8 mouse cellular contexts compared by ENCODE assay signal in genomic region chr5:66675983-66676382, GRCm38 (mm10). TPM values are rescaled to one million over a fixed set of nuclear protein-coding genes. Genes with fewer than 3 reads are reported as not detected.
DNase-seq lines count a peak whose midpoint lies in the region; ATAC-seq and TF ChIP-seq lines count a peak whose summit lies in the region.

Gene Uchl1, plus strand, starts transcription at chr5:66676091.

- under 1% methylated on average over 20 of the region's 20 CpGs for WGBS in kidney, adult 2 months
- under 1% methylated on average over 20 of the region's 20 CpGs for WGBS in midbrain, embryonic 14.5 days

- peak within 1 kb of the TSS; percentile 81 for H3K4me2 ChIP-seq in midbrain, embryonic 14.5 days (ENCODE audit: low read length)

- peak within 1 kb of the TSS; percentile 95 for H3K9ac ChIP-seq in midbrain, embryonic 14.5 days (replicated peaks; ENCODE audit: low read length)

- H3K27me3 ChIP-seq in kidney, adult 2 months (replicated peaks; ENCODE audit: control insufficient read depth, insufficient read depth, low read length), result no peaks in the 10 kb centered on the region; the same call in 1 of the 2 replicates
- H3K27me3 ChIP-seq in midbrain, embryonic 14.5 days (ENCODE audit: control insufficient read depth, insufficient read depth, low read length), result no peaks in the 10 kb centered on the region

- TF ChIP-seq CTCF in kidney, adult 2 months (conservative IDR thresholded peaks at IDR 0.05; ENCODE audit: insufficient read depth, insufficient read length, low read depth, low read length), result no peak

- H3K27ac ChIP-seq in kidney, adult 2 months (ENCODE audit: insufficient read depth, low read depth, low read length), result no peak within 1 kb of the TSS
- H3K27ac ChIP-seq in midbrain, embryonic 14.5 days (replicated peaks; ENCODE audit: low read depth, low read length), result peak within 1 kb of the TSS; percentile 83

- intact Hi-C loops in left cerebral cortex, postnatal 4 days (cut with DNase I), result loop anchor here (2.0 kb wide), 1 partner anchor 289 kb away; no protein-coding TSS in a partner anchor

- peak within 1 kb of the TSS; percentile 45 for H3K4me3 ChIP-seq in kidney, adult 2 months (ENCODE audit: insufficient read depth, low read depth, low read length)
- peak within 1 kb of the TSS; percentile 87 for H3K4me3 ChIP-seq in midbrain, embryonic 14.5 days (replicated peaks; ENCODE audit: low read depth, low read length)

- no peaks in the 10 kb centered on the region for H3K4me1 ChIP-seq in kidney, adult 2 months (ENCODE audit: control insufficient read depth, insufficient read depth, low read length)
- peaks cover 28% of the 10 kb centered on the region for H3K4me1 ChIP-seq in midbrain, embryonic 14.5 days (ENCODE audit: control insufficient read depth, insufficient read depth, low read length)

- TF ChIP-seq POLR2A in kidney, adult 2 months (IDR thresholded peaks at IDR 0.05; ENCODE audit: low read depth, low read length), result no peak

- peak; percentile 91 for ATAC-seq in midbrain, embryonic 14.5 days (ENCODE audit: low FRiP score, low TSS enrichment)

- peak; percentile 62 for DNase-seq in adrenal gland, postnatal 25 days
- DNase-seq in embryo, embryonic 11.5 days (ENCODE audit: low read depth, low spot score), result peak; percentile 83
- DNase-seq in heart, adult 18-20 months, result peak; percentile 51 to 61
- DNase-seq in kidney, adult 2 months, result peak; percentile 45
- DNase-seq in left cerebral cortex, postnatal 4 days, result peak; percentile 96
- DNase-seq in midbrain, embryonic 14.5 days, result peak; percentile 97
- DNase-seq in spleen, postnatal 36 days (ENCODE audit: low spot score in 2 of 2), result peak; percentile 48 to 50
- DNase-seq in c-Kit-positive CD71-positive TER-119-positive erythroid progenitor cells, embryonic 14.5 days (ENCODE audit: low spot score), result no peak

- no peaks in the 10 kb centered on the region for H3K9me3 ChIP-seq in midbrain, embryonic 14.5 days (ENCODE audit: control insufficient read depth, low read length)

- H3K36me3 ChIP-seq in kidney, adult 2 months (ENCODE audit: control insufficient read depth, insufficient read depth, low read length), result no peaks in the 10 kb centered on the region
- H3K36me3 ChIP-seq in midbrain, embryonic 14.5 days (ENCODE audit: control insufficient read depth, insufficient read depth, low read length), result peaks cover 14% of the 10 kb centered on the region

RNA-seq across cellular contexts. Expression of gene Uchl1, which starts in this region (rescaled TPM):
- 56.6 and 75.0 TPM in 2 replicates for total RNA-seq in adrenal gland, postnatal 25 days (2021)
- 1 to 10 TPM; 8.3 to 8.4 TPM for total RNA-seq in heart, adult 18-20 months (2021)
- 12.1 and 16.8 TPM in 2 replicates for polyA plus RNA-seq in kidney, adult 2 months (2012; rRNA removed)
- total RNA-seq in left cerebral cortex, postnatal 4 days (2021), result 1,000 to 10,000 TPM; 1,371 to 1,423 TPM
- 1,445 and 1,876 TPM in 2 replicates for polyA plus RNA-seq in midbrain, embryonic 14.5 days (2014; fragmentation: Nextera tagmentation; extraction: Ambion mirVana)

Comparison
In these comparisons a context has a peak if more than half of its experiments do, and no peak if none do; other contexts are left out.
1. RNA of gene Uchl1 (total RNA-seq): 1,371 to 1,423 TPM in left cerebral cortex, postnatal 4 days; 56.6 to 75.0 TPM in adrenal gland, postnatal 25 days and 8.3 to 8.4 TPM in heart, adult 18-20 months; every median in the first group is over 10 times any median in the second.
2. RNA of gene Uchl1 (polyA plus RNA-seq): 1,445 to 1,876 TPM in midbrain, embryonic 14.5 days; 12.1 to 16.8 TPM in kidney, adult 2 months; every median in the first group is over 10 times any median in the second.